Mouse (Mus musculus): ENCODE data around the gene Rsbn1.

DNA sequence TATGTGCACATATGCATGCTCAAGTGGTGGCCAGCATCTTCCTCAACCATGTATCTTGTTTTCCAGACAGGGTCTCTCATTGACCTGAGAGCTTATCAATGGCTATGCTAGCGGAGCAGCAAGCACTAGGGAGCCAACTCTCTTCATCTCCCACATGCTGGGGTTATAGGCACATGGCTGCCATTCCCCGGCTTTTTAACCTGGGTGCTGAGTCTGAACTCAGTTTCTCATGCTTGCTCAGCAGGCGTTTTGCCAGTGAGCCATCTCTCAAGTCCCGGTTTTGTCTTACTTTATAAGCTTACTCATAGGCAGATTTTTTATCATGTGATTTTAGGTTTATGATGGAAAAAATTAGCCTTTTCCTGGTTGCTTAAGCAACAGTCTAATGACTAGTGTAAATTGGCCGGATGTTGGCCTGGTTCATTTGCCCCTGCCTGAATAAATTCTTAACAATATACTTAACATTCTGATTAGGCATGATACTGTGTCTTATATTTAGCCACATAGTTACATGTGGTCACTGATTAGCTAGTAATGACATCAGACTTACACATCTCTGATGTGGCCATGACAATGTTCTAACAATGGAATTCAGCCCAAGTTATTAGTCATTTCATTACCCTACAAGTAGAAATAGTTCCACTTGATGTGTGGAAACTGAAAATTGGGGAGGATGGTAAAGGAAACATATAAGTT lies 6.4 kb upstream of the Rsbn1 start:
- TF ChIP-seq POLR2A (IDR thresholded peaks at IDR 0.05; ENCODE audit: low read depth, low read length), result no peak
- TF ChIP-seq CTCF (IDR thresholded peaks at IDR 0.05; ENCODE audit: borderline replicate concordance, insufficient read depth, low read length), result no peak

Data from embryonic fibroblast, embryonic 13.5 days (primary cell).